Mouse (Mus musculus) lung, embryonic 16.5 days (tissue): ENCODE measurements around the gene Usp49. TPM values are rescaled to one million over a fixed set of nuclear protein-coding genes. Genes with fewer than 3 reads are reported as not detected.
A peak's percentile ranks its signal among the peaks of the same experiment; 100 is the strongest.

Experiments
- ATAC-seq: fragments of 200-750 bp; cut with Nextera tagmentation; 2 replicates; pipeline ENCODE4 v1.8.0; 2017; ENCODE audit warnings: low read depth, mild to moderate bottlenecking, moderate library complexity
- H3K27ac ChIP-seq: fragments of 300-500 bp; sonication (generic); 2 replicates; pipeline ENCODE4 v1.5.1; 2014; ENCODE audit warnings: mild to moderate bottlenecking, control low read depth, low read length
- H3K27me3 ChIP-seq: fragments of 300-500 bp; sonication (generic); 2 replicates; pipeline ENCODE4 v1.6.1; 2014; ENCODE audit warnings: low read depth, low read length, mixed read lengths; ENCODE audit not compliant: control insufficient read depth, insufficient read depth
- H3K36me3 ChIP-seq: fragments of 300-500 bp; sonication (generic); 2 replicates; pipeline ENCODE4 v1.6.1; 2014; ENCODE audit warnings: low read length; ENCODE audit not compliant: control insufficient read depth, insufficient read depth
- H3K4me1 ChIP-seq: fragments of 300-500 bp; sonication (generic); replicated peaks from 2 replicates; pipeline ENCODE4 v1.6.1; 2014; ENCODE audit warnings: low read length, mixed read lengths; ENCODE audit not compliant: control insufficient read depth, insufficient read depth
- H3K4me2 ChIP-seq: fragments of 300-500 bp; sonication (generic); 2 replicates; pipeline ENCODE4 v1.6.1; 2014; ENCODE audit warnings: low read depth, low read length, control low read depth
- H3K4me3 ChIP-seq: fragments of 300-500 bp; sonication (generic); 2 replicates; pipeline ENCODE4 v1.5.1; 2014; ENCODE audit warnings: mild to moderate bottlenecking, low read length, control low read depth
- H3K9ac ChIP-seq: fragments of 300-500 bp; sonication (generic); 2 replicates; pipeline ENCODE4 v1.6.1; 2014; ENCODE audit warnings: low read length, control low read depth
- H3K9me3 ChIP-seq: fragments of 300-500 bp; sonication (generic); 2 replicates; pipeline ENCODE4 v1.6.1; 2016; ENCODE audit warnings: low read length; ENCODE audit not compliant: control insufficient read depth
- WGBS: fragments of 180-500 bp; shearing (Covaris S2); extraction: QIAGEN DNeasy Blood & Tissue Kit; methylation state at CpG from one replicate; pipeline ENCODE4 v1.1.7; 2014; 5-methylcytosine and 5-hydroxymethylcytosine counted together
- polyA plus RNA-seq: library from polyadenylated mRNA; unstranded; fragments of >200 nt; fragmentation: Nextera tagmentation; extraction: Ambion mirVana; gene quantifications from 2 replicates; pipeline ENCODE4 v1.2.1, GENCODE M21; 2015

The Usp49 gene
- polyA plus RNA-seq, 1 experiment from 2014 or later: 2.6 TPM

DNA sequence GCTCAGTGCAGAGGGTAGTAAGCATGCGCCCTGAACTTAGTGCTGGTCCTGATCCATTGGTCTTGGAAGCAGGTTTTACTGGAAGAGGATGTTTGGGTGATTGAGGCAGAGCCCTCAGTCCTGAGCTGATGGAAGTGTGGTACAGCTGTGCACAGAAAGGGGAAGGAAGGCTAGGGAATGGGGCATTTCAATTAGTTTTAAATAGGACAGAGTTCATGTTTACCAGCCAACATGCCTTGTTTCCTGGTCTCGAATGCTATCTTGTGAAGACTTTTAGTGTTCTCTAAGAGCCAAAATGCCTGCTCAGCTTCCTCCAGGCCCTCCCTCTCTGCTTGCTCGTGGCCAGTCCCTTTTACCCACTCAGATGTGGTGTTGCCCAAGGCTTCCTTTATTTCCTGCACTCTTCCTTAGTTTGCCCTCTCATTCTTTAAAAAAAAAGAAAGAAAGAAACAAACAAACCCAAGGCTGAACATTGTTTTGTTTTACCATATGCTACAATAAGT lies 28.3 kb downstream of the Usp49 start:
- Histone ChIP-seq H3K4me2 (no peak overlapping the region), H3K9me3 (no peaks in the 10 kb centered on the region), H3K9ac (no peak overlapping the region), H3K27ac (no peak overlapping the region), H3K36me3 (no peaks in the 10 kb centered on the region), H3K27me3 (no peaks in the 10 kb centered on the region), H3K4me3 (no peak overlapping the region), H3K4me1 (no peaks in the 10 kb centered on the region)
- 67% methylated on average over 3 of the region's 3 CpGs for WGBS
- no peak for ATAC-seq

GRCm38 (mm10) chr17:47663009-47663713 lies 32.7 kb downstream of the Usp49 start:
- Histone ChIP-seq H3K4me2 (no peak overlapping the region), H3K9ac (no peak overlapping the region), H3K4me1 (no peaks in the 10 kb centered on the region), H3K4me3 (no peak overlapping the region), H3K27me3 (no peaks in the 10 kb centered on the region), H3K9me3 (no peaks in the 10 kb centered on the region), H3K27ac (no peak overlapping the region), H3K36me3 (no peaks in the 10 kb centered on the region)
- WGBS: 51% methylated on average over 9 of the region's 9 CpGs
- ATAC-seq: no peak

GRCm38 (mm10) chr17:47664474-47664873 lies 34.0 kb downstream of the Usp49 start:
- no peak for ATAC-seq
- Histone ChIP-seq H3K27ac (no peak overlapping the region), H3K4me3 (no peak overlapping the region), H3K9me3 (no peaks in the 10 kb centered on the region), H3K9ac (no peak overlapping the region), H3K27me3 (no peaks in the 10 kb centered on the region), H3K4me1 (no peaks in the 10 kb centered on the region), H3K36me3 (no peaks in the 10 kb centered on the region), H3K4me2 (no peak overlapping the region)
- 82% methylated on average over 7 of the region's 7 CpGs for WGBS

DNA sequence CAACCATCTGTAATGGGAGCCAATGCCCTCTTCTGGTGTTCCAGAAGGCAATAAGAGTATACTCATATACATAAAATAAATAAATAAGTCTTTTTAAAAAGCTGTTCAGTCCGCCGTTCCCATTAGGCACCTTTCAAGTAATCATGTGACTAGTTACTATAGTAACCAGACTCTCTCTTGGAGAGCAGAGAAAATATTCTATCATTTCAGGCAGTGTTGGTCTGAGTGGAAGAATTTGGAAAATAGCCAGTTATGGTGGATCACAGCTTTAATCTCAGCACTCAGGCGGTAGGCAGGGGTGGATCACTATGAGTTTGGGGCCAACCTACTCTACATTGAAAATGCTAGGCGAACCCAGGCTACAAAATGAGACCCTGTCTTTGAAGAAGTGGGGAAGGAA lies 38.7 kb downstream of the Usp49 start:
- 41% methylated on average over 4 of the region's 4 CpGs for WGBS
- H3K36me3 ChIP-seq: no peaks in the 10 kb centered on the region
- no peaks in the 10 kb centered on the region for H3K9me3 ChIP-seq
- no peak overlapping the region for H3K4me3 ChIP-seq
- H3K27ac ChIP-seq: no peak overlapping the region
- no peak overlapping the region for H3K4me2 ChIP-seq
- peaks cover 8% of the 10 kb centered on the region; the same call in 1 of the 2 replicates for H3K27me3 ChIP-seq
- H3K4me1 ChIP-seq: peaks cover 8% of the 10 kb centered on the region
- no peak overlapping the region for H3K9ac ChIP-seq
- 0 out of 2 replicates have a peak, but pooled peaks have one; percentile 15 for ATAC-seq

DNA sequence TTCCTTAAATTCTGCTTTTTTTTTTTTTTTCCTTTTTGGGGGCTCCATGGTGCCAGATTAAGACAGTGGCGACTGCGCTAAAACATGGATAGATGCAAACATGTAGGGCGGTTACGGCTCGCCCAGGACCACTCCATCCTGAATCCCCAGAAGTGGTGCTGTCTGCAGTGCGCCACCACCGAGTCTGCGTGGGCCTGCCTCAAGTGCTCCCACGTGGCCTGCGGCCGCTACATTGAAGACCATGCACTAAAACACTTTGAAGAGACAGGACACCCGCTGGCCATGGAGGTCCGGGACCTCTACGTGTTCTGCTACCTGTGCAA lies 41.5 kb downstream of the Usp49 start:
- peak overlapping the region; percentile 52 for H3K4me3 ChIP-seq
- H3K36me3 ChIP-seq: no peaks in the 10 kb centered on the region; the same call in 1 of the 2 replicates
- H3K9ac ChIP-seq: peak overlapping the region; percentile 61
- H3K9me3 ChIP-seq: no peaks in the 10 kb centered on the region
- H3K4me2 ChIP-seq: peak overlapping the region; percentile 89
- H3K27me3 ChIP-seq: peaks cover 8% of the 10 kb centered on the region; the same call in 1 of the 2 replicates
- WGBS: 15% methylated on average over 14 of the region's 14 CpGs
- ATAC-seq: peak; percentile 22
- H3K27ac ChIP-seq: no peak overlapping the region
- peaks cover 10% of the 10 kb centered on the region for H3K4me1 ChIP-seq

- H3K4me3 ChIP-seq: peak overlapping the region; percentile 52
- no peaks in the 10 kb centered on the region for H3K9me3 ChIP-seq
- ATAC-seq: peak; percentile 94
- WGBS: 4% methylated on average over 57 of the region's 68 CpGs
- H3K36me3 ChIP-seq: no peaks in the 10 kb centered on the region; the same call in 1 of the 2 replicates
- H3K4me1 ChIP-seq: peaks cover 10% of the 10 kb centered on the region
- H3K9ac ChIP-seq: peak overlapping the region; percentile 62
- H3K27ac ChIP-seq: 0 out of 2 replicates have a peak overlapping the region, but pooled peaks have one; percentile 20
- H3K27me3 ChIP-seq: peaks cover 8% of the 10 kb centered on the region; the same call in 1 of the 2 replicates
- H3K4me2 ChIP-seq: peak overlapping the region; percentile 89
Measured at GRCm38 (mm10) chr17:47672311-47673111, 42.0 kb downstream of the Usp49 start.

- H3K27ac ChIP-seq: no peak overlapping the region
- H3K27me3 ChIP-seq: peaks cover 4% of the 10 kb centered on the region; the same call in 1 of the 2 replicates
- WGBS: 16% methylated on average over 9 of the region's 9 CpGs
- H3K4me1 ChIP-seq: peaks cover 10% of the 10 kb centered on the region
- no peaks in the 10 kb centered on the region for H3K9me3 ChIP-seq
- no peak overlapping the region for H3K4me3 ChIP-seq
- no peak overlapping the region for H3K9ac ChIP-seq
- H3K4me2 ChIP-seq: no peak overlapping the region
- ATAC-seq: no peak
- peaks cover 13% of the 10 kb centered on the region for H3K36me3 ChIP-seq
Measured at GRCm38 (mm10) chr17:47676581-47676980, 46.1 kb downstream of the Usp49 start.

GRCm38 (mm10) chr17:47678238-47678637 lies 47.7 kb downstream of the Usp49 start:
- H3K9ac ChIP-seq: no peak overlapping the region
- H3K27ac ChIP-seq: no peak overlapping the region
- no peaks in the 10 kb centered on the region for H3K9me3 ChIP-seq
- H3K27me3 ChIP-seq: no peaks in the 10 kb centered on the region
- H3K4me1 ChIP-seq: 0 out of 2 replicates have a peak, but pooled peaks cover 2% of the 10 kb centered on the region
- no peak overlapping the region for H3K4me3 ChIP-seq
- H3K4me2 ChIP-seq: no peak overlapping the region
- peak; percentile 64; the same call in 1 of the 2 replicates for ATAC-seq
- WGBS: 71% methylated on average over 5 of the region's 5 CpGs
- peaks cover 13% of the 10 kb centered on the region for H3K36me3 ChIP-seq

DNA sequence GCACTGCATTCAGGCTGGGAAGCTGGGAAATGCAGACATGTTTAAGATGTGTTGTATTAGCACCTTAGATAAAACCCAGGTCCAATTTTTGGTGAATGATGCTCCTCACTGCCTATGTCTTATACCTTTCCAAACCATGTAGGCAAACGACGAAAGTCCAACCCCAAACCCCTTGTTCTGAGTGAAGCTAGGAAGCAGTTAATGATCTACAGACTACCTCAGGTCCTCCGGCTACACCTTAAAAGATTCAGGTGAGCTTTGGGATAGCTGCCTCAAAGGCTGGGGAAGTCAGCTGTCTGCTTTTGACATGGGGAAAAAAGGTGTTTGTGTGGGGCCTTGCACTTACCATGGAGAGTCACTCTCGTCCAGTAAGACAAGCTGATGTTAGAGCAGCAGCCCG lies 48.2 kb downstream of the Usp49 start:
- WGBS: 61% methylated on average over 5 of the region's 5 CpGs
- Histone ChIP-seq H3K36me3 (peaks cover 13% of the 10 kb centered on the region), H3K4me1 (0 out of 2 replicates have a peak, but pooled peaks cover 2% of the 10 kb centered on the region), H3K9ac (no peak overlapping the region), H3K4me3 (no peak overlapping the region), H3K27me3 (no peaks in the 10 kb centered on the region), H3K27ac (no peak overlapping the region), H3K4me2 (no peak overlapping the region), H3K9me3 (no peaks in the 10 kb centered on the region)
- ATAC-seq: no peak
